Mouse (Mus musculus) forebrain, embryonic 14.5 days (tissue): ENCODE measurements around the gene Lmbr1l. TPM values are rescaled to one million over a fixed set of nuclear protein-coding genes. Genes with fewer than 3 reads are reported as not detected.

Experiments
- ATAC-seq: fragments of 200-750 bp; cut with Nextera tagmentation; 2 replicates; pipeline ENCODE4 v1.8.0; 2017; ENCODE audit warnings: mild to moderate bottlenecking, moderate library complexity
- DNase-seq: peaks from one replicate; pipeline ENCODE4 v3.0.0-alpha.2; 2015; ENCODE audit warnings: low spot score
- H3K27ac ChIP-seq: fragments of 300-500 bp; sonication (generic); 2 replicates; pipeline ENCODE4 v1.5.1; 2014; ENCODE audit warnings: low read depth, mild to moderate bottlenecking, control low read depth, low read length, moderate library complexity
- H3K27me3 ChIP-seq: fragments of 300-500 bp; sonication (generic); replicated peaks from 2 replicates; pipeline ENCODE4 v1.6.1; 2014; ENCODE audit warnings: low read length, control low read depth, mixed read lengths; ENCODE audit not compliant: control insufficient read depth, insufficient read depth
- H3K36me3 ChIP-seq: fragments of 300-500 bp; sonication (generic); 2 replicates; pipeline ENCODE4 v1.6.1; 2014; ENCODE audit warnings: low read length, control low read depth; ENCODE audit not compliant: control insufficient read depth, insufficient read depth
- H3K4me1 ChIP-seq: fragments of 300-500 bp; sonication (generic); 2 replicates; pipeline ENCODE4 v1.6.1; 2014; ENCODE audit warnings: antibody characterized with exemption, low read length, control low read depth; ENCODE audit not compliant: control insufficient read depth, insufficient read depth
- H3K4me2 ChIP-seq: fragments of 300-500 bp; sonication (generic); 2 replicates; pipeline ENCODE4 v1.6.1; 2014; ENCODE audit warnings: mild to moderate bottlenecking, control low read depth, low read length
- H3K4me3 ChIP-seq: fragments of 300-500 bp; sonication (generic); 2 replicates; pipeline ENCODE4 v1.5.1; 2014; ENCODE audit warnings: low read depth, low read length, control low read depth
- H3K9ac ChIP-seq: fragments of 300-500 bp; sonication (generic); 2 replicates; pipeline ENCODE4 v1.6.1; 2014; ENCODE audit warnings: mild to moderate bottlenecking, low read length, control low read depth, moderate library complexity
- H3K9me3 ChIP-seq: fragments of 300-500 bp; sonication (generic); replicated peaks from 2 replicates; pipeline ENCODE4 v1.6.1; 2016; ENCODE audit warnings: low read length, control low read depth, mixed read lengths; ENCODE audit not compliant: control insufficient read depth
- WGBS: fragments of 180-500 bp; shearing (Covaris S2); extraction: QIAGEN DNeasy Blood & Tissue Kit; methylation state at CpG from one replicate; pipeline ENCODE4 v1.1.7; 2014; 5-methylcytosine and 5-hydroxymethylcytosine counted together
- polyA plus RNA-seq: library from polyadenylated mRNA; unstranded; fragments of >200 nt; fragmentation: Nextera tagmentation; extraction: Ambion mirVana; gene quantifications from 2 replicates; pipeline ENCODE4 v1.2.1, GENCODE M21; 2014

Lmbr1l gene
- polyA plus RNA-seq, 1 experiment from 2014 or later: 10.9 TPM

DNA sequence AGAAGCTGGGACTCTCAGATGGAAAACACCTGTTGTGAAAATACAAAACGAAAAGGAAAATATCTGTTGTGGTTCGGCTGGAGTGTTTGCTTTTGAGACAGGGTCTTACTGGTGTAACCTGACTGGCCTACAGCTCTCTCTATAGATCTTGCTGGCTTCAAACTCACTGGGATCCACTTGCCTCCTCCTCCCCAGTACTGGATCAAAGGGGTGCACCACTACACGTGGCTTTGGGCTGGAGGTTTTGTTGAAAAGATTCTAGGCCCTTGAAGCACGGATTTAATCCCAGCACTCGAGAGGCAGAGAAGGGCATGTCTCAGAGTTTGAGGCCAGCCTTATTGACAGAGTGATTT, 36.4 kb downstream of the Lmbr1l start:
- peak overlapping the region; percentile 17; the same call in 1 of the 2 replicates for H3K9ac ChIP-seq
- DNase-seq (no peak), ATAC-seq (peak; percentile 56)
- peak overlapping the region; percentile 53 for H3K4me3 ChIP-seq
- no peak overlapping the region for H3K27ac ChIP-seq
- H3K36me3 ChIP-seq: peaks cover 11% of the 10 kb centered on the region; the same call in 1 of the 2 replicates
- WGBS: under 1% methylated on average over 5 of the region's 5 CpGs
- peaks cover 10% of the 10 kb centered on the region for H3K4me1 ChIP-seq
- H3K4me2 ChIP-seq: peak overlapping the region; percentile 81
- no peaks in the 10 kb centered on the region for H3K9me3 ChIP-seq
- no peaks in the 10 kb centered on the region for H3K27me3 ChIP-seq

DNA sequence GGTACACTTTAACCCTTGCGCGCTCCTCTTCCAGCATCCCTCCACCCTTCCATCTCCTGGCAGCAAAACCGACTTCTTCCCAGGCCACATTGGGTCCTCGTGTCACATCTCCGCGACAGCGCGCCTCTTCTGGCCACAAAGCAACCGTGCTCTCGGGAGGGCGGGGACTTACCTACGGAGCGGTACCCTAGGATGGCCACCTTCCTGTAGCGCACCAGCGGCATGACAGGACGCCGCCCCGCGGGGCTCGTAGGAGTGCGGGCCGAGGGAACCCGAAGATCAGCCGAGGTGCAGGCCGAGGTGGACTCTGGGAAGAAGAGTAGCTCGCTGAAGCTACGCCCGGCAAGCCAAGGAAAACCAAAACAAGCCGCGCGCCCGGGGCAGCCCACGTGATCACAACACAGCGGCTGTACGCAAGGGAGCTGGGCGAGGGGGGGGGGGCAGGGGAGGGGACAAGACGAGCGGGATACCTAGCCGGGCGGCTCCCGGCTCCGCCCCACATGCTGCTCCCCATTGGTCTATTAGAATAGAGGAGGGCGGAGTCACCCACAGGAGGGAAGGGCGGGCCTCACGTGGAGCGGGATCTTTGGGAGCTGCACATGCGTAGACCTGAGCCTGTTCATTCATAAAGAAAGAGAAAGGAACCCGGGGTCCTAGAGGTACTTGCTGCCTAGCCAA, 36.9 kb downstream of the Lmbr1l start:
- peak; percentile 99 for DNase-seq
- ATAC-seq: peak; percentile 98
- H3K27ac ChIP-seq: peak overlapping the region; percentile 81
- H3K36me3 ChIP-seq: peaks cover 16% of the 10 kb centered on the region; the same call in 1 of the 2 replicates
- WGBS: under 1% methylated on average over 45 of the region's 48 CpGs
- H3K9ac ChIP-seq: peak overlapping the region; percentile 74
- H3K4me3 ChIP-seq: peak overlapping the region; percentile 53
- no peaks in the 10 kb centered on the region for H3K9me3 ChIP-seq
- H3K4me2 ChIP-seq: peak overlapping the region; percentile 81
- H3K27me3 ChIP-seq: no peaks in the 10 kb centered on the region
- H3K4me1 ChIP-seq: peaks cover 10% of the 10 kb centered on the region

DNA sequence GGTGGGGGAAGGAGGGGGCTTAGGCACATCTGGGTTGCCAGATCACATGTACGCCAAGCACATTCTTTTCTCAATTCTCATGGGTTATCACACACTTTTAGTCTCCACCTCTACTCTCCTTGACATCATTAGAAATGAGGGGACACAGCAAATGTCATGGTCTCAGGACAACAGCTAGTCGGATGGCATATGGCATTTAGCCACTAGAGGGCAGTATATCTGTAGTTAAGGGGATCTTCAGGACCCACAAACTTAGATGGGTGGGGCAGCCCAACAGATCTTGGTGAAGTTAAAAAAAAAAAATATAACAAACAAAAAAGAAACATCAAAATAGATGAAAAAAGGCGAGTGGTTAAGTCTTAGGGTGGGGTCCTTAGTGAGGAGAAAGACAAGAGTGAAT, 40.7 kb downstream of the Lmbr1l start:
- no peak overlapping the region for H3K4me3 ChIP-seq
- peaks cover 16% of the 10 kb centered on the region; the same call in 1 of the 2 replicates for H3K36me3 ChIP-seq
- peak; percentile 89 for DNase-seq
- peaks cover 13% of the 10 kb centered on the region for H3K4me1 ChIP-seq
- no peak overlapping the region for H3K9ac ChIP-seq
- no peak overlapping the region for H3K4me2 ChIP-seq
- WGBS: 16% methylated on average over 3 of the region's 3 CpGs
- H3K9me3 ChIP-seq: no peaks in the 10 kb centered on the region
- no peak for ATAC-seq
- no peaks in the 10 kb centered on the region for H3K27me3 ChIP-seq
- no peak overlapping the region for H3K27ac ChIP-seq

DNA sequence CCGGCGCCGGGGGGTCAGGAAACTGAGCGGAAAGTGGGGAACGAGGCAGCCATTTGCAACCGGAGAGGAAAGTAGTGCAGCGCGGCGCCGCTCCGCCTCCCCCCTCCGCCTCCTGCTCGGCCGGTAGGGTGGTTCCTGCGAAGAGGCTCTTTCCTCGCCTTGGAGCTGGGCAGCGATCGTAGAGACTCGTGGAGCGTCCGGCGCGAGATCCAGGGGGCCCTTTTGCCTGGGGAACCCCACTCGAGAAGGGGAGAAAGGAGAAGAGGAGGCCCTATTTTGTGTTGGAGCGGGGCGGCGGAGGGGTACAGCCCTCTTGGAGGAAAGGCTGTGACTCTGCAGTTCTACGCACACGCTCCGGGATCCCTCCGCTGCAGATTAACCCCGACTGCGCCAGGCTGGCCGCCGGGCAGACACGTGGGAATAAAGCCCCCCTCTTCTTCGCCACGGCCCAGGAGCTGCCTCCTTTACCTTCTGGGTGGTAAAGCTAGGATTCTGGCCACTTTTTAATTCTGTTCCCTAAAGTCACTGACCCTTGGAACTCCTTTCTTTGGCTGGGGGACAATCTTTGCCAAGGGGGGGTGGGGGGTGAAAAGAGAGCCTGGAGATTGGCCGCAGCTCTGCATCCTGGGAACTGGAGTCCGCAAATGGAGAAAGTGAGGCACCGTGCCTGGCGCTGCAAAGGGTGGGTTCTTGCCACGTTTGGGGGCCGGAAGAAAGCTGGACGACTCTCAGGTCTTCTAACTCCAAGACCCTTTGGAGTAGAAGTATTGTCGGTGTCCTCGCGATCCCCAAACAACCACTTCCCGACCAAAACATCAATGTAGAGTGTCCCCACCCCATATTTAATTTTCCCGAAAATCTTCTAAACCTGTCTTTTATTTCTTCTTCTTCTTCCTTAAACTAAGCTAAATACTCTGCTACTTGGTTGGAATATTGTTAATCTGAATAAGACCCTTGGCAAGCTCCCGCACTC, 45.8 kb downstream of the Lmbr1l start:
- H3K4me3 ChIP-seq: peak overlapping the region; percentile 99
- no peaks in the 10 kb centered on the region for H3K27me3 ChIP-seq
- H3K9me3 ChIP-seq: no peaks in the 10 kb centered on the region
- peak overlapping the region; percentile 99 for H3K9ac ChIP-seq
- ATAC-seq (peak; percentile 90), DNase-seq (peak; percentile 98)
- peak overlapping the region; percentile 98 for H3K27ac ChIP-seq
- peak overlapping the region; percentile 99 for H3K4me2 ChIP-seq
- peaks cover 27% of the 10 kb centered on the region for H3K4me1 ChIP-seq
- 0 out of 2 replicates have a peak, but pooled peaks cover 6% of the 10 kb centered on the region for H3K36me3 ChIP-seq
- 1% methylated on average over 45 of the region's 51 CpGs for WGBS

DNA sequence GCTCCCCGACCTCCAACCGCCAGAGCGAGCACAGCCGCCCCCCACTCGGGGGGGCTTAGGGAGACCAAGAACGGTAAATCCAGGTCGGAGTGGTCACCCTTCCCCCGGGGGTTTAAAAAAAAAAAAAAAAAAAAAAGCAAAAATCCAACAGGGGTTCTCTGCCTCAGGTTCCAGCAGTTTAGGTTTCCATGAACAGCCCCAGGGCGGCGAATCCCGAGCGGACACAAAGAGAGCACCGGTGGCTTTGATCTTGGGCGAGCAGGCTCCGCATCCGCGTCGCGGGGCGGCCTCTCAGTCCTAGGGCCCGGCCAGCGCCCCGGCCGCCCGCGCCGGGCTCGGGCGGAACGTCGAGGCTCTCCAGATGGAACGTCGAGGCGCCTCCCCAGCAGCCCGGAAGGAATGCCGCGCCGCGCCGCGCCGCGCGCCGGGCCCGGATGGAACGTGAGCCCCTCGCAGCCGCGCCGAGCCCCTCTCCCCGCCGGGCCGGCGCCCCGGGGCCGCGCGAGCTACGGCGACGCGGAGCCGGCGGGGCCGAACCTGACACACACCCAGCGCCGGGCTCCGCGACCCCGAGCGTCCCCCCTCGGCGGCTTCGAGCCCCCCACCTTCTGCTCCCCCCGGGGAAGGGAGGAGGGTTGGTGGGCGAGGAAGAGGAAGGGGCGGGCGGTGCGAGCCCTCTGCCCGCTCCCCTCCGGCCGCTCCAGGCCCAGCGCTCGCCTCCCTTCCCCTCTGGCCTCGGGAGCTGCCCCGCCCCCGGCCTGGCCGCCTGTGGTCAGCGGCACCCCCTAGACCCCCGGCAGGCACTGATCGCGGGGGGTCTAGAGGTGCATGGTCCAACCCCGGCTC, 46.7 kb downstream of the Lmbr1l start, which contains the start of gene Kmt2d:
Kmt2d (minus strand) TSS at position 135 of the 846 bp plus-strand sequence.
- Histone ChIP-seq H3K4me2 (peak within 1 kb of the TSS; percentile 99), H3K4me3 (peak within 1 kb of the TSS; percentile 99), H3K36me3 (peaks cover 5% of the 10 kb centered on the region), H3K27ac (peak within 1 kb of the TSS; percentile 98), H3K9me3 (no peaks in the 10 kb centered on the region), H3K4me1 (peaks cover 27% of the 10 kb centered on the region), H3K9ac (peak within 1 kb of the TSS; percentile 99), H3K27me3 (no peaks in the 10 kb centered on the region)
- 0% methylated on average over 51 of the region's 94 CpGs for WGBS
- ATAC-seq (peak; percentile 43), DNase-seq (no peak)

DNA sequence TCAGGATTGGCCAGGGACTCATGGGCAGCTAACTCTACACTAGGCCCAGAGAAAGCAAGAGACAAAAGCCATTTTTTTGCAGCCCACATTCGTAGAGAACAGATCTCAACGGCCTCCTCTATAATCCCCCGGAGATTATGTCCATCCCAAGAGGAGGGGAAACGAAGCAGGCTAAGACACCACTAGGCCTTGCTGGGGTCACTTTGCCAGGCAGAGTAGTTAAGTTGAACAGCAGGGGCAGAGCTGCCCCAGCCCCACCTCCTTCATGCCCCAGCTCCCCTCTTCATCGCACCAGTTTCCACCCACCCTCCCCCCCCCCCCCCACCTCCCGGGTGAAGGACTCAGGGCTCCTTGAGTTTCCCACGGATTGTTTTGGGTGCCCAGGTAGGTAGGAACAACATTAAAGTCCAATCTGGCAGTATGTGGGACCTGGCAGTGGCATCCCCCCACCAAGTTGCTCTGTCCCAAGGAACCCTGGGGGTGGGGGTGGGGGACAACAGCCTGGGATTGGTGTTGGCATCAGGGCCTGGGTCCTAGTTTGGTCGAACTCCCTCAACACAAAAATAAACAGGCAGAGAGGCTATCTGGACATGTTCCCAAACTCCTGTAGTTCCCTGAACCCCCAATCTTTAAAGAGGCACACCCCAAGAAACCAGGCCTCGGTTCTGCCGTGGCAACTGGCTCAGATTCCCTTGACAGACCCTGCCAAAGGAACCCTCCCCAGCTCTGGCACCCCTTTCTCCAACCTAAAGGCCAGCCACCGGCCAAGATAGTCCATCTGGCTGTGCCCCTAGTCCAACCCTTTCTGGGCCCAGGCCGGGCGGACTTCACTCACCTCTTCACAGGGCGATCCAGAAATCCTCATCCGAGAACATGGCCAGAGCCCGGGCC, 47.6 kb downstream of the Lmbr1l start:
- no peaks in the 10 kb centered on the region for H3K27me3 ChIP-seq
- under 1% methylated on average over 15 of the region's 16 CpGs for WGBS
- peak overlapping the region; percentile 98; the same call in 1 of the 2 replicates for H3K27ac ChIP-seq
- H3K4me3 ChIP-seq: peak overlapping the region; percentile 99
- H3K9ac ChIP-seq: peak overlapping the region; percentile 99
- no peaks in the 10 kb centered on the region for H3K9me3 ChIP-seq
- H3K4me1 ChIP-seq: peaks cover 27% of the 10 kb centered on the region
- no peak for DNase-seq
- peaks cover 13% of the 10 kb centered on the region for H3K36me3 ChIP-seq
- ATAC-seq: no peak
- H3K4me2 ChIP-seq: peak overlapping the region; percentile 99

DNA sequence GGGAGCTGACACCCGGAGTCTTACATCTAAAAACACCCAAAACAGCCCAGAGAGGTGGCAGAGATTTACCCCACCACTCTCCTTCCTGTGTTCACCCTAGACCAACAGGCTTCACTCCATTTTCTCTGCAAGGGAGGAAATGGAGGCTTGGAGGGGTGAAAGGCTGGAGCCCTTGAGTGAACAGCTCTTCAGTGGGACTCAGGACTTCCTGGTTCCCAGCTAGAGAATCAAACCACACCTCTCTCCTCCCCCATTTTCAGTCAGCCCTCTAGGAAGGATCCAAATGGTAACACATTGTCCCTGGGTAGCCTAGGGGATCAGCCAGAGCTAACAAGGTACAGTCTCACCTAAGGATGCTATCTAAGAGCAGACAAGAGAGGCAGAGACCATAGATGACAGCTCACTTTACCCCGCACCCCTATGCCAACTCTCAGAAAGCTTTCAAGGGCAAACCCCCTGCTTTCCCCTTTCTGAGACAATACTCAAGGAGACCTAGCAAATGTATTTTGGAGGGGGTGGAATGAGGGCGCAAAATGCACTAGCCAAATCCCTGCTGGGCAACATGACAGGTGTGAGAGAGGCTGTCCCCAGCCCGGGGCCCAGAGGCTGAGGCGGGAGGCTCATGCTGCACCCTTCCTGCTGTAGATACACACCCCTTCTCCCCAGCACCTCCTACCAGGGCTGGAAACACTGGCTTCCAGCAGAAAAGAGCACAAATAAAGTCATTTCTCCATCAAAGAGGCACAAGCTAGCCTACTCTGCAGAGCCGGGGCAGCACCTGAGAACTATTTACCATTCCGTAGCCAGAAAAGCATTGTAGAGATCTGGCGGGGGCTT, 48.5 kb downstream of the Lmbr1l start:
- Histone ChIP-seq H3K27me3 (no peaks in the 10 kb centered on the region), H3K9ac (peak overlapping the region; percentile 99), H3K36me3 (peaks cover 22% of the 10 kb centered on the region), H3K4me2 (peak overlapping the region; percentile 99), H3K9me3 (no peaks in the 10 kb centered on the region), H3K27ac (no peak overlapping the region), H3K4me3 (peak overlapping the region; percentile 99), H3K4me1 (peaks cover 27% of the 10 kb centered on the region)
- 12% methylated on average over 8 of the region's 8 CpGs for WGBS
- ATAC-seq (no peak), DNase-seq (no peak)
